Mouse (Mus musculus): Measurements from ENCODE around the gene Akt1s1.

Gene Akt1s1

GRCm38 (mm10) chr7:44853596-44854355 lies 5.0 kb downstream of the Akt1s1 start:
- no peak for DNase-seq (ENCODE audit: low spot score)

DNA sequence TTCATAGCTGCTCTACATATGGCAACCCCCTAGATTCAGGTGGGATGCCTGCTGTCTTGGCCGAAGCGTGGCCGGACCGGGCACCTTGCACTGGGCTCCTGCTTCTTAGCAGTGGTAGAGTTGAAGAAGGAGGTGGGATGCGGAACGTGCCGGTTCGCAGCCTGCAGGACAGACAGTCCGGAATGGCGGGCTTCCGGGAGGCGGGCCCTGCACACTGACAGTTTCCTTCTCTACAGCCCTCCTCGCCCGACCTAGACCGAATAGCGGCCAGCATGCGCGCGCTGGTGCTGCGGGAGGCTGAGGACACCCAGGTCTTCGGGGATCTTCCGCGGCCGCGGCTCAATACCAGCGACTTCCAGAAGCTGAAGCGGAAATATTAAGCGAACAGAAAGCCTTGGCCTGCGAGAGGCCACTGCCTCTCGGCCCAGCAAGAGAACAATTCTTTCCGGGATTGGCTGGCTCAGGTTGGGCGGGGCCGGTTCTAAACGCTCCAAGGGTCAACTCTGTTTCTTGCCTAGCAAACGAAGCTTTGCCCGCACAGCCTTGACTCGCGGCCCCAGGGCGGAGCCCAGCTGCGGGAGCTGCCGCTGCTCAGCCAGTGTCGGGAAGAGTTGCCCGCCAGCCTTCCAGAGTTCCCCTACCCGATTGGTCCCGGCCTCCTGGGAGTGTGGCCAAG lies 5.7 kb downstream of the Akt1s1 start:
- peak; percentile 90 for DNase-seq (ENCODE audit: low spot score)

DNA sequence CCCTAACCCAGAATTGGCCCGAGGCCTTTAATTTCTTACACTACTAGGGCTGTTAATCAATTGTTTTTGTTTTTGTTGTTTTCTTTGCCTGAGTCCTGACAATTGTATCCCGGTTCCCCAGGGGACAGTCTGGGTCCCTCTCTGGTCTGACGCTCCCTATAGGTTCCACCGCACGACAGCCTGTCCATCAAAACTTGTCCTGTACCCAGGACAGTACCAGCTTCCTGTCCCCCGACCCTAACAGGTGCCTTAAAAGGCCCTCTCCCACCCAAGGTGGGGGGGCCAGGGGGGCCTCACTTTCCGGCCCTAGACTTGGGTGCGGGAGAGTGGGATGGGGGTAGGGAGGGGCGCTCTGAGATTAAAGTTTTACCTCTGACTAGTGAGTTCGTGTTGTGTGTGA lies 6.2 kb downstream of the Akt1s1 start:
- DNase-seq (ENCODE audit: low spot score) = no peak

GRCm38 (mm10) chr7:44856265-44856916 lies 7.6 kb downstream of the Akt1s1 start:
- DNase-seq (ENCODE audit: low spot score) = no peak

- peak; percentile 84 for DNase-seq (ENCODE audit: low spot score)
Measured at GRCm38 (mm10) chr7:44857042-44857552, 8.3 kb downstream of the Akt1s1 start, which contains the start of gene Pnkp. Pnkp (plus strand) TSS chr7:44857139.

- DNase-seq (ENCODE audit: low spot score) = no peak
Measured at GRCm38 (mm10) chr7:44857905-44858304, 9.1 kb downstream of the Akt1s1 start.

- no peak for DNase-seq (ENCODE audit: low spot score)
Measured at GRCm38 (mm10) chr7:44859896-44860295, 11.1 kb downstream of the Akt1s1 start.

DNA sequence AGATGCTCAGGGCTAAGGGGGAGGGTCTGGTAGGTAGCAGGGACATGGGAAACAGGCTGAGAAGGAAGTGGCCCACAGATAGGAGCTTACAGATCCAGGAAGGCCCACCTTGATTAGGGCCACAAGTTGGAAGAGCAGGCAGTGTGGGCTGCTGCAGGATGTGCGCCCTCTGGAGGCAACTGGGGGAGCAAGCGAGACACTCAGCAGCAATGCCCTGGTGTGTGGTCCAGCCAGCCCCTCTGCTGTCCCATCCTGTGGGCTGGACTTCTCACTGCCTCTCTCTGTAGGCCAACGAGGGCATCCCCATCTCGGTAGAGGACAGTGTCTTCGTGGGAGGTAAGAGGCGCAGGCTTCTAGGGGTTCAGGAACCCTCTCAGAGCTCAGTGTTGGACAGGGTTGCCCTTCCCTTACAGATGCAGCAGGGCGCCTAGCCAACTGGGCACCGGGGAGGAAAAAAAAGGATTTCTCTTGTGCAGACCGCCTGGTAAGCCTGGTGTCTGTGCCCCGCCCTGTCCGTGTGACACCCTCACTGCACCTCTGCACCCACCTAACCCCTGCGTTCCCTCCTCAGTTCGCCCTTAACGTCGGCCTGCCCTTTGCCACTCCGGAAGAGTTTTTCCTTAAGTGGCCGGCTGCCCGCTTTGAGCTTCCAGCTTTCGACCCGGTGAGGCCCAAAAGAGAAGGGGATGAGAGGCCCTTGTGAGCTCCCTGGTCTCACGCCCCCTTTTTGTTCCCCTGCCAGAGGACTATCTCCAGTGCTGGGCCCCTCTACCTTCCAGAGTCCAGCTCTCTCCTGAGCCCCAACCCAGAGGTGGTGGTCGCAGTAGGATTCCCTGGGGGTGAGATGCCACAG lies 12.0 kb downstream of the Akt1s1 start:
- DNase-seq (ENCODE audit: low spot score) = peak; percentile 60

DNA sequence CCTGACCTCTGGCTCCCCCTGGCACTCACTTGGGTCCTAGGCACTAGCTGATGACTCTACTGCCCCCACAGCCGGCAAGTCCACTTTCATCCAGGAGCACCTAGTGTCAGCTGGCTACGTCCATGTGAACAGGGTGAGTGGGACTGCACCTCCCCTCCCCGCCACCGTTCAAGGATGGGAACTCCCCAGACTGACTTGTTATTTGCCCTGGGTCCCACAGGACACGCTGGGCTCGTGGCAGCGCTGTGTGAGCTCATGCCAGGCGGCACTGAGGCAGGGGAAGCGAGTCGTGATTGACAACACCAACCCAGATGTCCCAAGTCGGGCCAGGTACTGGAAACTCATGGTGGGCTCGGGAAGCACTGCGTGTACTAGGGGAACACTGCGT lies 12.6 kb downstream of the Akt1s1 start:
- no peak for DNase-seq (ENCODE audit: low spot score)

- DNase-seq (ENCODE audit: low spot score) = no peak
Measured at GRCm38 (mm10) chr7:44862434-44862833, 13.6 kb downstream of the Akt1s1 start.

DNA sequence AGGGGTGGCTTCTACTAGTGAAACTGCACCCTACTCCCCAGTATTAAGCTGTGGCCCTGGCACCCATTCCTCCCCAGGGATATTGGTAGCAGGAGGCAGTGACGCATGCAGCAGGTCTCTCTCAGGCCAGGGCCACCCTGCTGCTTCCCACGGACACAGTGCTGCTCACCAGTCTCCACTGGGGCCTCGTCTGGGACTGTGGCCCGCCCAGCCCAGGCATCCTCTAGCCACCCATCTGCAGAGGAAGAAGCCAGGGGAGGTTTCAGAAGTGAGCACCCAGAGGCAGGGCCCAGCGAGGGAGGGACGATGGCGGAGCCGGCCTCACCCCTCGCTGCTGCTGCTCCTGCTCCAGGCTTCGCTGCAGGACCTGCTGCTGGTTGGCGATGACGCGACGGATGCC lies 14.4 kb downstream of the Akt1s1 start:
- DNase-seq (ENCODE audit: low spot score) = no peak

DNA sequence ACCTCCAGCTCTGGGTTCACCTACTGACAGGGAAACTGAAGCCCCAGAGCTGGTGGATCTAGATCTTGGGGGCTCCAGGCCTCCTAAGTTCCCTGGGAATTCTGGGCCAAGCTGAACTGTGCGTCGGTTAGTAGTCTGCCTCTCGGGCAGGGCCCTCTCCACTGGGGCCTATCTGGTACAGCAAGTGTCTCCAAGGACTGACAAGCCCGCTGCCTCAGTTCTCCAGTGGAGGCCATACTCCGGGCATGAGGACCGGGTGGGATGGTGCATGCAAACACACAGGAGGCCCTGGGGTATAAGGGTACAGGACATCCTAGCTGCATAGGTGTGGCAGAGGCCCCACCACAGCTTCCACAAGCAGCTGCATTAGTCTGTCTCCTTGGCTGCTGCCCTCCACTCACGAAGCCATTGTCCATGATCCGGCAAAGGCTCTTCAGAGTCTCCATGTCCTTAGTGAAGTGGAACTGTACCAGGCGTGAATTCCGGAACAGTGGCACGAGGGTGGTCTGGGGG lies 15.2 kb downstream of the Akt1s1 start:
- no peak for DNase-seq (ENCODE audit: low spot score)

GRCm38 (mm10) chr7:44864595-44865542 lies 16.1 kb downstream of the Akt1s1 start:
- DNase-seq (ENCODE audit: low spot score) = no peak

- peak; percentile 64 for DNase-seq (ENCODE audit: low spot score)
Measured at GRCm38 (mm10) chr7:44866276-44867009, 17.7 kb downstream of the Akt1s1 start.

DNA sequence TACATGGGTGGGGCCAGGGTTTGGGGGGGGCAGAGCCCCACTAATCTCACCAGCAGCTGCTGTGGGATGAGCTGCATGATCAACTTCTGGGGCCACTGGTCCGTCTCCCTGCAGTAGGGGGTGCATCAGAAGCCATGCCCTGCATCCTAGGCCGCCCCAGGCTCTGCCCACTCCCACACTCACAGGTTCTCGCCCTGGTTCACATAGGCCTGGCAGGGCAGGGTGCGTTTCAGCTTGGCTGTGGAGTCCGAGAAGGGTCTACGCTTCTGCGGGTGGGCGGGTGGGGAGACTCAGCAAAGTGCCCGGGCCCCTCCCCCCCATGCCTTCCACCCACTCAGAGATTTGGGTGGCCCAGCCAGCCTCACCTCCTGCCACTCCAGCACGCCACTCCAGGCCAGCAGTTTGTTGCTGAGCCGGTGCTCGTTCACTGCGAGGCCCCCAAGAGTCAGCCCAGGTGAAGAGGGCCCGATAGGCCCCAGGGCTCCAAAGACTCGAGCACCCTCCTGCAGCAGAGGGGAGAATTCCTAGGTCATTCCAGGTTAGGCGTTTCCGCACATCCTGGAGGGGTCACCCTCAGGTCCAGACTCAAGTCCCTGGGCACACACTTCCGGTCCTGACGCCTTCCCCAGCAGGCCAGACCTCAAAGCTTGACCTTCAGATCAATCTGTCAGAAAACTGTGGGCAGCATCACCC lies 18.4 kb downstream of the Akt1s1 start:
- DNase-seq (ENCODE audit: low spot score) = no peak

DNA sequence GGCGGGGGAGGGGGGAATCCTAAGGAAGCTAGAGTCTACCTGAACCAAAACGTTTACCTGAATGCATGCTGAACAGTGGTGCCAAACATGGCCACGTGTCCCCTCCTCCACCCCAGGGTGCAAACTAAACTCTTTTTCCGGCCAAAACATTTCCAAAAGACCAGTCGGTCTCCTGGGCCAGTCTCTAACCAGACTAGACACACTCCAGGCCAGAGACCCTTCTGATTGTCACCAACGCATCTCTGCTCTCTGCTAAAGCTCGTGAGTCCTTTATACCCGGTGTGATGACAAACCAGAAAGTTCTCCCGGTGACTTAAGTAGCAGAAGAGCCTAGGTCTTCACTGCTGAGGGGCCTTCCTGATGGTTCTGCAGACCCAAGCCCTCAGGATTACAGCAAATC lies 19.0 kb downstream of the Akt1s1 start:
- no peak for DNase-seq (ENCODE audit: low spot score)

GRCm38 (mm10) chr7:44868465-44868864 lies 19.7 kb downstream of the Akt1s1 start:
- DNase-seq (ENCODE audit: low spot score) = peak; percentile 84

DNA sequence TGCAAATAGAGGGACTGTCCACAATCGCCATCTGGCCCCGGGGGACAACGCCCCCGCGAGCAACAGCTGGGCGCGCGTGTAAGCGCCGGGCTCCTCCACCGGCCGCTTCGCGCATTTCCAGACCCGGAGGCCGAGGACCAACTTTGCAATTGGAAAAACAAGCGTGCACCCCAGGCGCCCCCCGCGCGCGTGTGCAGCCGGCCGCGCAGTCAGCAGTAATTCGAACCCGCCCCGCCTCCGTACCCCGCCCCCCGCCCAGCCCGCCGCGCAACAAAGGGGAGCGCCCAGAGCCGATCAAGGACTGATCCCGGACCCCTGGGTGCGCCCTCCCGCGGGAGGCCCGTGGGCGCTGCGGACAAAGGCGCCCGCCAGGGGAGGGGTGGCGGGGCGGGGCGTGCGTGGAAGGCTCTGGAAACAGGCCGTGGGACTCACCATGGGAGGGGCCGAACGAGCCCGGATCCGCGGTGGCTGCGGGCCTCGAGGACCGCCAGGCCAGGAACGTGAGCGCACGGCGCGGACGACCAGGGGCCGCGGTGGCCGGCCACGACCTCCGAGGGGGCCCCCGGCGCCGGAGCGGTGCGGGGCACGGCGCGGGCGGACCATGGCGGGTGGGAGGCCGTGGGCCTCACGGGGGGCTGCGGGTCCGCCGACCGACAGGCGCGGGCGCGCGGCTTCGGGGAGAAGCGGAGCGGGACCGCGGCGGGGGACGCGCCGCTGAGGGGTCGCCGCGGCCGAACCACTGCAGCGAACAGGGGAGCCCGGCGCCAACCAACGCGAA lies 20.3 kb downstream of the Akt1s1 start:
- DNase-seq (ENCODE audit: low spot score) = peak; percentile 68

Data from lung, postnatal 25 days (tissue).